Mouse (Mus musculus) left cerebral cortex, postnatal 4 days (tissue): ENCODE results near the gene Gm42791. TPM values are rescaled to one million over a fixed set of nuclear protein-coding genes. Genes with fewer than 3 reads are reported as not detected.

Experiments used
- DNase-seq: peaks from one replicate; pipeline ENCODE4 v3.0.0-alpha.2; 2022
- intact Hi-C: fragments of 180-260 bp; cut with DNase I; formaldehyde crosslinking; loops from one replicate; pipeline ENCODE4 v1.15.1; 2025
- total RNA-seq, 2 experiments: library from RNA; stranded (reverse); gene quantifications; 2 replicates each; pipeline ENCODE4 v1.2.3; 2021

The Gm42791 gene
- total RNA-seq, 2 experiments from 2014 or later: 9.4 to 16.6 TPM

DNA sequence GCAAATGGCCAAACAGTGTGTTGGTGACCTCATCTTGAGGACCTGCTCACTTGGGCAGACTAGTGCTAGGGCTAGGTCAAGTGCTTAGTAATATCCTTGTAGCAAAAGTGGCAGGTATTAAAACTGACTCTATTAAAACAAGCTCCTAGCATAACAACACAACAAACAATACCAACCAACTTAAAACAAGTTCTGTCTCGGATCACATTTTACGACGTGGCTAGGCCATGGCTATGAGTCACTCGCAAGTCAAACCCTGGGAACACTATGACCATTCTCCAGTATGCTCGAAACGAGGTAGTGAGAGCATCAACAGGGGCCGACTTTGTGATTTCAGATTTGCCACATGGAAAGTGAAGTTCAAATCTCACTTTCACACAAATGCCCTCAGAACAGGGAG is 99.1 kb downstream of the Gm42791 start:
- intact Hi-C loops: no loop called here

DNA sequence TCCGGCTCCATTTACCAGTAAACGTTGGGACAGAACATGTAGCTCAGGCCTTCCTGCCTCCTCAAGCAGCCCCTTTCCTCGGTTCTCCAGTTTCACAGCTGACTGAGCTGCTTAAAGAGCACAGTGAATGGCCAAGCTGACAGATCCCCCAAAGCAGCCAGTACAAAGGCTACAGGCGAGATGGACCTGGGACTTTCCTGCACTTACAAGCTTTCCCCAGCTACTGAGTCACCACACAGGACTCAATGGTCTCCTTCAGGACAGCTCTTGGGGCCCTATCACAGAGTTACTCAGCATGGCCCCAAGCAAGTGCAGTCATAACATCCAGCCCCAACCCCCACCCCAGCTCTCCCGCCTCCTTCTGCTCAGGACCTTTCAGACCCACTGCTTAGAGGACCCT is 99.9 kb downstream of the Gm42791 start:
- intact Hi-C loops: no loop called here
- DNase-seq: no peak

More for the DNA sequence above, 99.1 kb downstream of the Gm42791 start:
- no peak for DNase-seq

DNA sequence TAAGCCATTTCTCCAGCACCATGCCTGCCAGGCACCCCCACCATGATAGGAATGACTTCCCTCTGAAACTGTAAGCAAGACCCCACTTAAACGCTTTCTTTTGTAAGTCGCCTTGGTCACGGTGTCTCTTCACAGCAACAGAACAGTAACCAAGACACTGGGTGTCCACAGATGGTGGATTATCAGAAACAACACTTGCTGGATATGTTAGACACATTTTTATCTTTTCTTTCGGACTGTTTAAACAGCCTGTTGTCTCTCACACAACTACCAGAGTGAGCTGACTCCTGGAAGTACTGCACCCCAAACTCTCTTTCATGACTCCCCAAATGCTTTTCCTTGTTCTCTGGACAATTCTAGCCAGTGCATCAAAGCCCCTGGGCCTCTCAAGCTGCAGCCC is 104.7 kb downstream of the Gm42791 start:
- no peak for DNase-seq
- intact Hi-C loops: no loop called here

DNA sequence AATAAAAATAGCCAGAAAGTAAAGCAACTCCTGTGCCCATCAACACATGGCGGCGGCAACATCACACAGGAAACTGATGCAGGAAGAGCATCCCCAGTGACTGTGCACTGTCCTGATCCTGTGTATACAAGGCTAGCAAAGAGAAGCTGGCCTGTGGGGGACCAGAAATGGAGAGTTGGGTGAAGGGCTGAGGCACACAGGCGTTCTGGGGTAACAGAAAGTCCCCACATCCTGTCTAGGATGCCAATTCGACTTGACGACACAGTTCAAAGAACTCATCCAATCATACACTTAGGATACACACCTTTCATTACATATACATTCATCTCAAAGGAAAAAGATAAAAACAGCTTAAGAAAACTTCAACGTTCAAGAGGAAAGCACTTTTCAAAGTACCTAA is 106.9 kb downstream of the Gm42791 start:
- intact Hi-C loops: no loop called here
- DNase-seq: no peak

DNA sequence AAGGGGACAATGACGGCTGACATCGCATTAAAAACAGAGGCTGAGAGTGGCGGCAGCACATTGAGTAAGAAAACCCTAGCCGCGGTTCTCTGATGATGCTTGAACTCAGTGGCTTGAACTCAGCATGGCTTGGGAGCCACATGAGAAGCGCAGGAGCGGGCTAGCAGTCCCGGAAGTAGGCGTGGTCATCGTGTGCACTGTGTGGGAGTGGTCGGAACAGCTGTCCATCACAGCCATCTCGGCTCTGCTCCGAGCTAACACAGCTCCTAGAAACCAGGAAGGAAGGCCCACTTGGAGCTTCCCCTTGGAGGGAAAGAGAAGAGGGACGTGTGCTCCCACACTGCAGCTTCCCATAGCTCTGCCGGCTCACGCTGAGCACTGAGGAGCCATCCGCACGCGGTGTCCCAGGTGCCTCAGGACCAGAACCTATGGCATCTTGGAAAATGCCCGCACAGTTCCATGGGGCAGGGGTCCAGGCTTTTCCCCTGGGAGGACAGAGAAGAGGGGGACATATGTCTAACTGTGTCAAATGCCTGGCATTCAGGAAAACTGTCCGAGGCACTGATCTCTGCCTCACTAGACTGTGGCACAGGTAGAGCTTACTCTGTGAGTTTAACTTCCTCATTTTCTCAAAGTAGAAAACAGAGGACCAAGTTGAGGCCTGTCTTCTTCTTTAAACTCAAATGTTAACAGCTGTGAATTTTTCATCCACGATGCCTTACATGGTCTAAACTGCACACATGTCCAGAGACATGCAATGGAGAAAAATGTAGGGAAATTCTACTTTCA is 108.9 kb downstream of the Gm42791 start:
- no peak for DNase-seq
- intact Hi-C loops: no loop called here

DNA sequence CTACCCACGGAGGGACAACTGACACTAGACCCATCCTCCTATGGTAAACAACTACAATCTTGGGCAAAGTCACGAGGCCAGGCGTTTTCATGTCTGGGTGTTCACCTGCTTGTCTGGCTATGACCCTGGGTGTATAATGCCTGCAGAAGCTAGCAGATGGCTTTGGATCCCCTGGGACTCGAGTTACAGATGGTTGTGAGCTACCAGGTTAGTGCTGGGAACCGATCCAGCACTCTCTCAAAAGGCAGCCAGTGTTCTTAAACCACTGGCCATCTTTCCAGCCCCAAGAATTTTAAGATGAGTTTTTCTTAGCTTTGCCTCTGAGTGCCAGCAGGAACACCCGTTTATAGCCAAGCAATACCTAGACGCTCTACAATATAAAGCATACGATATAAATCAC is 111.3 kb downstream of the Gm42791 start:
- intact Hi-C loops: no loop called here

DNA sequence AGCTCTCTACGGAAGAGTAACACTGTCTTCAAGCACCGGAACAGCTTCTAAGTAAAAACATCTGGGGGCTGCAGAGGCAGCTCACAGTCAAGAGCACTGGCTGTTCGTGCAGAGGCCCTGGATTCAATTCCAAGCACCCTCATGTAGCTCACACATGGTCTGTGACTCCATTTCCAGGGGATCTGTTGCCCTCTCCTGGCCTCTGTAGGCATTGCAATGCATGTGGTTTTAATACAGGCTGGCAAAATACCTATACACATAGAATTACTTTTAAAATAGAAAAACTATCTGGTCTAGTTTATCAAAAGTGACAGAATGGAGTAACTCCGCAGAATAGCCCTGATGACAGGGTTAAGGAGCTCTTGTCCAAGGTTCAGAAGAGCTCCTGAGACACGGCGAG is 115.7 kb downstream of the Gm42791 start:
- intact Hi-C loops: no loop called here
- DNase-seq: no peak

More for the DNA sequence above, 111.3 kb downstream of the Gm42791 start:
- no peak for DNase-seq

DNA sequence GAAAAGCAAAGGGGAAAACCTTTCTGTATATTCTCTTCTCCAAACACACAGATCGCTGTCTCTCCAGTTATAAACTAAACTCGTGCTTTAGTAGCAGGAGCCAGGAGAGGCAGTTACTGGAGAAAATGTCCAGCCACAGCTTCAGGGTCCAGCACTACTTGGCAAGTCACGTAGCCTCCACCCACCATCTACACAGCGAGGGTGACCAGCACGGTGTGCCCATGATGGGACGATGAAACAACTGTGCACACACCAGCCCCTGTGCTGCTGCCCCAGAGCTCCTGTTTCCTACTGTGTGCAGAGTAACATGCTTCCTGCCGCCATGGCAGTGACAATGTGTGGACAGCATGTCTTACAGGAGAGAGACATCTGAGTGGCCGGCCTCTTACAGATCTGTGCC is 121.8 kb downstream of the Gm42791 start:
- intact Hi-C loops: no loop called here
- no peak for DNase-seq

DNA sequence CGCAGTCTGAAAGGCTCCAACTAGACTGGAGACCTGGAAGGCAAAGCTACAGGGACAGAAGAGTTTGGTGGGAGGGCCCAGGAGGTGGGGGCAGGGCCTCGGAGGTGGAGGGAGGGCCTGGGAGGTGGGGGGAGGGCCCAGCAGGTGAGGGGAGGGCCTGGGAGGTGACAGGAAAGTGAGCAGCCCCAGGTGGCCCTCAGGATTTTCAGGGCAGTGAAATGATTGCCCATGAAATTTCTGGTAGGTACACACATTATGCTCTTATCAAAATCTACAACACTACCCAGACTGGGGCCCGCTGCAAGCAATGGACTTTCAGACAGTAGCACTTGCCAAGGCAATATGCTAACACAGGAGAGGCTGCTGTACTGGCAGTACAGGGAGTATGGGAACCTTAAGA is 125.4 kb downstream of the Gm42791 start:
- intact Hi-C loops: no loop called here
- no peak for DNase-seq

DNA sequence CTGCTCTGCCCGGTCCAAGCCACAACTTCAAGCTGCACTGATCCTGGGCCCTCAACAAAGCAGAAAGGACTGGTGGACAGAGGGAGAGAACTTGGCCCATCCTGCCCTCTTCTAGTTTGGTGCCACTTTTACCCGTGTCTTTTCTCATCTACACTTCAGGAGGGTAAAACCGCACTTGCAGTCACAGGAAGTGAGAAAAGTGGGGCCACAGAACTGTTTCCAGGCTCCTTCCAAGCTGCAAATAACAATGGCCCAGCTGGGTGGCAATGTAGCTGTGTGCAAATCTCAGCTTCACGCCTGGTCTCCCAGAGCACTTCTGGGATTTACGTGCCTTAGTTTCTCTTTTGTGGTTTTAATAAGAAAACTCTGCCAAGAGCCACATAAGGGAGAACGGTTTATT is 127.2 kb downstream of the Gm42791 start:
- no peak for DNase-seq
- intact Hi-C loops: no loop called here

DNA sequence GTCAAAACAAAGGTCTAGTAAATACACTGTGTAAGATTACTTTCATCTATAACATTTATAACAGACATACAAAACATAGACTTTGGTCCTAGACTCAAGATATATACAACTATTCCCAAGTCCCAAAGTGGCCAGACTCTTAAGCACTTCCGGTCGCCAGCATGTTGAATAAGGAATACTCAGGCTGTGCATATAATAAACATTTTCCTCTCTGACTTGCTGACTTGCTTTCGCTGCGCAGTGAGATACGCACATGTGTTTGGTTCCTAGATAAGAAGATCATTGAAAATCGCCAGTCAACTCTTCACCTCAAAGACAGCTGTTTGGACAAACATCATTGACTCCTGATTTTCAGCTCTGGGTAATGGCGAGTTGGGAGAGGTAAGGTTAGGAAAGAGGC is 127.8 kb downstream of the Gm42791 start:
- intact Hi-C loops: no loop called here
- no peak for DNase-seq

DNA sequence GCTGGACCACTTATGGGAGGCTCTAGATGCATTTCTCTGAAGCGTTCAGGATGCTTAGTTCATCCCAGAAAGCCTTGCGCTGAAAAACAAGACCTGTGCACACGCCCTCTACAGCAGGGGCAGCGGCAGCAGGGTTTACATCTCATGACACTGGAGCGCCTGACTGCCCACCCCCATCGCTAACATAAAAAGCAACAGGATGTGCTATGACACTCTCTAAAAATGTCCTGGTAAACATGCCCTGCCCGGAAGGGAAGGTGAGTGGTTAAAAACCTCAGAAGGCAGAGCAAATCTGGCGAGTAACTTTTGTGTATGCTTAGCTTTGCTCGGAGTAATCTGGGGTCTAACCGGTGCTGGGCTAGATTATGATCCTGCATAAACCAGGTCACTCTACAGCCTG is 128.4 kb downstream of the Gm42791 start:
- intact Hi-C loops: no loop called here
- DNase-seq: no peak

DNA sequence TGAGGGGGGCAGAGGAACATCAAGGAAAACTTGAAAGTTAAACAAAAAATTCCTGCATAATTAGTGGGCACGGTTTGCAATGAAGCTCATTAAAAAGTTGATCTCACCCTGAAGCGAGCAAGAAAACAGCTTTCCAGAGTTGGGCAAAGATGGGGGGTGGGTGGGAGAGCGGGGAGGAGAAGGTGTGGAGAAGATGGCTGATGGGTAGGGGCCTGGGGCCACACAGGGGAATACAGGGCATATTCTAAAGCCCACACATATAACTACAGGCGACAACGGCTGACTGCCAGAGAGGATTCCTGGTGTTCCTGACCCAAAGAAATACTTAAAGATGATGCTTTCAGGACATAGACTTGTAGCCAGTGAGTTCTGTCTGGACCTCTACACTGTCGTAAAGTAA is 131.5 kb downstream of the Gm42791 start:
- intact Hi-C loops: no loop called here

DNA sequence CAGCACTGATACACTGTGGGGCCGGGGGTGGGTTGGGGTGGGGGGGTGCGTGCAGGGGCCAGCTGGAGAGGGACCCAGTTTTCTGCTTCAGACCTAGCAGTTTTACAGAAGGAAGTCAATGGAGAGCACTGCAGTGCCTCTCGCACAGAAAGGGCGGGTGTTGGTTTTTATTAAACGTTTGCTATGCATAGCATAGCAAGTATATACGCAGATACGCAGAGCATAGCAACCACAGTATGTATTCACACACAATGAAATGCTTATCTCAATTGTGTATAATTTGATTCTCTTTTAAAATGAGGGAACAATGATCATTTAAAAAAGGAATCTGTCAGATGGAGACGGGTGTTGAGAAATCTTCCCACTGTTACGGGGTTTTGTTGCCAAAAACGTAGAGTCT is 132.1 kb downstream of the Gm42791 start:
- no peak for DNase-seq
- intact Hi-C loops: no loop called here

More for the DNA sequence above, 131.5 kb downstream of the Gm42791 start:
- no peak for DNase-seq

DNA sequence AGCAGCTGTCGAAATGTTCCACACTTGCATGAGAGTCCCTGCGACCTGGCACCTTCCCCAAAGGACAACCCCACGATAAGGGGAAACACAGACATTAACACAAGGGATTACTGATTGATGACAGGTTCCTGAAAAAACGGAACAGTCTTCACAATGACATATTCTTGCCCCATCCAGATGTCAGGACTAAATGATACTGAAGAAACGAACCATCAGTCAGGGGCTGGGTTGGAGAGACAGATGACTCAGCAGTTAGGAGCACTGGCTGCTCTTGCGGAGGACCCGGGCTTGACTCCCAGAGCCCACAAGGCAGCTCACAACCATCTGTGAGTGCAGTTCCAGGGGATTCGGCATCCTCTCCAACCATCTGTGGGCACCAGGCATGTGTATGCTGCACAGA is 132.8 kb downstream of the Gm42791 start:
- intact Hi-C loops: no loop called here
- DNase-seq: no peak

DNA sequence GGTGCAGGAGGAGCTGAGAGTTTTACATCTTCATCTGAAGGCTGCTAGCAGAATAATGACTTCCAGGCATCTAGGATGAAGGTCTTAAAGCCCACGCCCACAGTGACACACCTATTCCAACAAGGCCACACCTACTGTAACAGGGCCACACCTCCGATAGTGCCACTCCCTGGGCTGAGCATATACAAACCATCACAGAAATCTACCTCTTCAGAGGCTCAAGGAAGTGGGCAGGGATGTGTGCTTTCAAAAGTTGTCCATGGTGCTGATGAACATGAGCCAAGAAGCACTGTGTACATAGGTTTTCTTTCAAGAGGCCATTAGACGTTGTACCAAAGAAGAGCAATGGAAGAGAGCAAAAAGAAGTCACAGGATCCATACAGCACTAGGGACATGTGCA is 137.4 kb downstream of the Gm42791 start:
- intact Hi-C loops: no loop called here
- DNase-seq: no peak

DNA sequence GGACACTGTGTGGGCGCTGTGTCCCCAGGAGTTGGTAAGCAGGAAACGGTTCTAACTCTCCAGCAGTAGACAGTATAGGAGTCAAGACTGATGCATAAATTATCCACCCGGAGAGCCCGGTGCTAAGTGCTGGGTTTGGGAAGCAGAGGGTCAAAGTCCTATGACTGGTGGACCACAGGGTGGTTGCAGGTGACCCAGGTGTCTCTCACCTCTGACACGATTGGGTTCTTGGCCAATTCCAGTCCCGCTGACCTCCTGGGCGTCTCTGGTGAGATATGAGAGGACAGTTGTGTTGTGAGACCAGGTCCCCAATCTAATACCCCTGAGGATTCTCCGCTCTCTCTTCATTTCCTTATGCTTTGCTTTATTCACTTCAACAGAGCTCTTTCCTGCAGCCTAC is 139.9 kb downstream of the Gm42791 start:
- DNase-seq: no peak
- intact Hi-C loops: no loop called here

DNA sequence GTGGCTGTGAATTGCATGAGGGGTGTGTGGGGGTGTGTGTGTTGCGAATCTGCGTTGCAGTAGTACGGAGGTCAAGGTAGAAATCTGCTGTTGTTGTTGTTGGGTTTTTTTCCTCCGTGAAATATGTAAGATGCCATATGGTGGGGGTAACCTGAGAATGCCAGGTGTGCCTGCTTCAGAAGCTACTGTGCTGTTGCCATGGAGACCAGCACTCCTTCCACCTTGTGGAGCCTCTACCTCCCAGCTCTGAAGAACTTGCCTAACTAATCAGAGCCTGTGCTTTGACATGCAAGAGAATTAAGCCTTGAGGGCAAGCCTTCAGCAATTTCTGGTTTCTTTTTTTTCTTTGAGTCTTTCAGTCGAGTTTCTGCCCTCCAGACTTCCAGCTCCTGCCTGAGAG is 140.8 kb downstream of the Gm42791 start:
- no peak for DNase-seq
- intact Hi-C loops: no loop called here

DNA sequence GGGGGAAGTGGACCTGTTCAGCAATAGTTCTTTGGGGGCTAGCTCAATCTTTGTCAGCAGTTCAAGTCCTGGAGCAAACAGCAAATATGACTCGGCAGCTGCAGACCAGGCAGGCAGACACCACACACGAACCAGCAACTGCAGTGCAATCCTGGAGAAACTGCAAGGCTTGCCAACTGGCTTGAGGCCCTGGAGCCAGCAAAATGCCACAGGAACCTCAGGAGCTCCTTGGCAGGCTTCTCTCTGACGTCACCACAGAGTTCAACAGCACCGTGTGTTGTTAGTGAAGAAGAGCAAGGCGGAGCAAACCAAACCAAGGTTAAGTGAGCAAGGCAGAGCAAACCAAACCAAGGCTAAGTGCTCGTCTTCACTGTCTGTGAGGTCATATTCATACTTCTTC is 145.4 kb downstream of the Gm42791 start:
- intact Hi-C loops: no loop called here
- peak; percentile 28 for DNase-seq

DNA sequence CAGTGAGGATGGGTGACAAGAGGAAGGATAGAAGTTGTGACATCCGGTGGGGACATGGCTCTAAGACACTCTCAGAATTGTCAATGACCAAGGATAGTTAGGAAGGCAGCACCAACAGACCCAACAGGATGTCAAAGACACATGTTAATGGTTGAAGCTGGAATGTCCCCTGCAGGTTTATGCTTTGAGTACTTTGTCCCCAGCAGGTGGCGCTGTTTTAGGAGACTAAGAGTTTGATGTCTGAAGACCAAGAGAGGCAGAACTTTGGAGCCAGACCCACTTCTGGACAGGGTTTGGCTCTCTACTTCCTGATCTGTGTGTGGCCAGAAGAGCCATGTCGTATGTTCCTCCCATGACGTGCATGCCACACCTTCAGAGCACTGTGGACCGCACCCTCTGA is 147.9 kb downstream of the Gm42791 start:
- DNase-seq: no peak

More for the DNA sequence above, 147.9 kb downstream of the Gm42791 start:
- intact Hi-C loops: no loop called here
